Mouse (Mus musculus): ENCODE data around the gene Map7. TPM values are rescaled to one million over a fixed set of nuclear protein-coding genes. Genes with fewer than 3 reads are reported as not detected.
A peak's percentile ranks its signal among the peaks of the same experiment; 100 is the strongest.

Map7 gene
- polyA plus RNA-seq, 1 experiment from 2014 or later = 9.9 TPM

DNA sequence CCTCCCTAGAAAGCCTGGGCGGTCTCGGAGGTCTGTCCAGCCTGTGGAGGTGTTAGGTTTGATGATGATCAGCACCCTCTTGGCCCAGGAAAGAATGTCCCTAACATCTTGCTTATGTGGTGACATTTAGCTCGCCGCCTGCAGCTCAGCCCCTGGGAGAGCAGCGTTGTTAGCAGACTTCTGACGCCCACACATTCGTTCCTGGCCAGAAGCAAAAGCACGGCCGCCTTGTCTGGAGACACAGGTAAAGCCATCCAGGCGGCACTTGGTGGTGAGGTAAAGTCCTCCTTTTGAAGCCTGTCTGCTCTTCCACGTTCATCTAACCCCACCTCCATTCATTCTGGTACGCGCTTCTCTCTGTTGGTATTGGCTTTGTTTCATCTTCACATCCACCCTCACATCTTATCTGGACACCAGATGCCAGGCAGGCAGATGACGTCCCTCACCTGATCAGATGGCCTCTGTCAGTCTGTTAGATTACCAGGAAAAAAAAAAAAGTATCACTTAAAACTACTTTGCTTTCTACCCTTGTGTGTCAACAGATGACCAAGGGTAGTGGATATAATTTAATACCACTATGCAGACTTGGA, 108.9 kb downstream of the Map7 start:
- H3K4me3 ChIP-seq = no peak overlapping the region
- no peaks in the 10 kb centered on the region for H3K9me3 ChIP-seq (replicated peaks)
- no peak for DNase-seq (ENCODE audit: low spot score)
- WGBS = 94% methylated on average over 14 of the region's 14 CpGs
- no peaks in the 10 kb centered on the region for H3K27me3 ChIP-seq (ENCODE audit: low read depth, poor library complexity, severe bottlenecking)
- no peaks in the 10 kb centered on the region for H3K4me1 ChIP-seq
- H3K36me3 ChIP-seq = 0 out of 2 replicates have a peak, but pooled peaks cover 3% of the 10 kb centered on the region
- no peak overlapping the region for H3K27ac ChIP-seq (replicated peaks)

GRCm38 (mm10) chr10:20257721-20258720, 109.8 kb downstream of the Map7 start:
- Histone ChIP-seq H3K27ac (replicated peaks) (no peak overlapping the region), H3K27me3 (ENCODE audit: low read depth, poor library complexity, severe bottlenecking) (no peaks in the 10 kb centered on the region), H3K9me3 (replicated peaks) (no peaks in the 10 kb centered on the region), H3K36me3 (0 out of 2 replicates have a peak, but pooled peaks cover 3% of the 10 kb centered on the region), H3K4me1 (no peaks in the 10 kb centered on the region), H3K4me3 (no peak overlapping the region)
- no peak for DNase-seq (ENCODE audit: low spot score)
- 95% methylated on average over 15 of the region's 15 CpGs for whole genome bisulfite sequencing

DNA sequence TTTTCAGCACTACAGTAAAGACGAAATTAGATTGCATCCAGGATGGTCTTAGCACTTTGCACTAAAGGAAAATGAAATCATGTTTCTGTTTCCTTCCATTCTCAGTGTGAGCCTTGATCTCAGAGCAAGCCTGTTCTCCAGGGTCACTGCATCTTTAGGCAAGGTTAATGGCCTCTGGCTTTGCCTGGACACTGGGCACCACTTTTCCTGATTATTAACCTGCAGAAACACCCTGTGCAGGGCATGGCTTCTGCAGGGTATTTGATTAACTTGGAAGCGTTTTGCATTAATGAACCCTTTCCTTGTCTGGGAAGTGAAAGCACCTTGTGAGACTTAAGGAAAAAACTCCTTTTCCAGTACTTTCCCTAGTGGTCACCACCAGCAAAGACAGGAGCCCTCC, 111.2 kb downstream of the Map7 start:
- no peaks in the 10 kb centered on the region for H3K9me3 ChIP-seq (replicated peaks)
- 83% methylated on average over 2 of the region's 2 CpGs for WGBS
- H3K27me3 ChIP-seq (ENCODE audit: low read depth, poor library complexity, severe bottlenecking) = no peaks in the 10 kb centered on the region
- no peak overlapping the region for H3K27ac ChIP-seq (replicated peaks)
- 0 out of 2 replicates have a peak, but pooled peaks cover 1% of the 10 kb centered on the region for H3K36me3 ChIP-seq
- DNase-seq (ENCODE audit: low spot score) = no peak
- H3K4me1 ChIP-seq = no peaks in the 10 kb centered on the region
- H3K4me3 ChIP-seq = no peak overlapping the region

- 94% methylated on average over 6 of the region's 6 CpGs for WGBS
- 0 out of 2 replicates have a peak, but pooled peaks cover 3% of the 10 kb centered on the region for H3K36me3 ChIP-seq
- no peaks in the 10 kb centered on the region for H3K9me3 ChIP-seq (replicated peaks)
- DNase-seq (ENCODE audit: low spot score) = no peak
- H3K4me1 ChIP-seq = no peaks in the 10 kb centered on the region
- H3K4me3 ChIP-seq = no peak overlapping the region
- H3K27ac ChIP-seq (replicated peaks) = no peak overlapping the region
- H3K27me3 ChIP-seq (ENCODE audit: low read depth, poor library complexity, severe bottlenecking) = no peaks in the 10 kb centered on the region
Measured at GRCm38 (mm10) chr10:20262896-20263295, 114.6 kb downstream of the Map7 start.

- H3K27me3 ChIP-seq (ENCODE audit: low read depth, poor library complexity, severe bottlenecking) = no peaks in the 10 kb centered on the region
- DNase-seq (ENCODE audit: low spot score) = no peak
- no peak overlapping the region for H3K27ac ChIP-seq (replicated peaks)
- H3K9me3 ChIP-seq (replicated peaks) = no peaks in the 10 kb centered on the region
- 0 out of 2 replicates have a peak, but pooled peaks cover 3% of the 10 kb centered on the region for H3K36me3 ChIP-seq
- 86% methylated on average over 7 of the region's 7 CpGs for whole genome bisulfite sequencing
- no peak overlapping the region for H3K4me3 ChIP-seq
- no peaks in the 10 kb centered on the region for H3K4me1 ChIP-seq
Measured at GRCm38 (mm10) chr10:20264479-20264878, 116.2 kb downstream of the Map7 start.

DNA sequence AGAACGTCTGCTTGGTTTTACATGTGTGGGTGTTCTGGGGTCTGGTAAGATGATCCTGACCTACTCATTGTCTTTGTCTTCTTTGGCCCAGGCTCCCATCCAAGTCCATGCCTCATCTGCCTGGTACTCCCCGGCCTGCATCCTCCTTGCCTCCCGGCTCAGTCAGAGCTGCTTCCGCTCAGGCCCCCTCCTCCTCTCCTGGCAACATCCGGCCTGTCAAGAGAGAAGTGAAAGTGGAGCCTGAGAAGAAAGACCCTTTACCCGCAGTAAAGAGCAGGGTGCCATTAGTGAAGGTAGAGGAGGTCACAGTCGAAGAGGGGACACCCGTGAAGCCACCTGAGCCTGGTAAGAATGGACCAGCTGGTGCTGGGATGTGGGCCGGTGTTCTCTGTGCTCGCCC, 118.8 kb downstream of the Map7 start:
- WGBS = 88% methylated on average over 10 of the region's 10 CpGs
- H3K4me3 ChIP-seq = no peak overlapping the region
- no peaks in the 10 kb centered on the region for H3K27me3 ChIP-seq (ENCODE audit: low read depth, poor library complexity, severe bottlenecking)
- H3K27ac ChIP-seq (replicated peaks) = no peak overlapping the region
- no peaks in the 10 kb centered on the region for H3K9me3 ChIP-seq (replicated peaks)
- H3K36me3 ChIP-seq = 0 out of 2 replicates have a peak, but pooled peaks cover 10% of the 10 kb centered on the region
- H3K4me1 ChIP-seq = no peaks in the 10 kb centered on the region
- DNase-seq (ENCODE audit: low spot score) = no peak

GRCm38 (mm10) chr10:20268945-20269344, 120.7 kb downstream of the Map7 start:
- Histone ChIP-seq H3K27me3 (ENCODE audit: low read depth, poor library complexity, severe bottlenecking) (0 out of 2 replicates have a peak, but pooled peaks cover 9% of the 10 kb centered on the region), H3K9me3 (replicated peaks) (no peaks in the 10 kb centered on the region), H3K27ac (replicated peaks) (no peak overlapping the region), H3K4me1 (peaks cover 7% of the 10 kb centered on the region), H3K36me3 (peaks cover 14% of the 10 kb centered on the region; the same call in 1 of the 2 replicates), H3K4me3 (no peak overlapping the region)
- DNase-seq (ENCODE audit: low spot score) = no peak
- WGBS = 86% methylated on average over 7 of the region's 7 CpGs

DNA sequence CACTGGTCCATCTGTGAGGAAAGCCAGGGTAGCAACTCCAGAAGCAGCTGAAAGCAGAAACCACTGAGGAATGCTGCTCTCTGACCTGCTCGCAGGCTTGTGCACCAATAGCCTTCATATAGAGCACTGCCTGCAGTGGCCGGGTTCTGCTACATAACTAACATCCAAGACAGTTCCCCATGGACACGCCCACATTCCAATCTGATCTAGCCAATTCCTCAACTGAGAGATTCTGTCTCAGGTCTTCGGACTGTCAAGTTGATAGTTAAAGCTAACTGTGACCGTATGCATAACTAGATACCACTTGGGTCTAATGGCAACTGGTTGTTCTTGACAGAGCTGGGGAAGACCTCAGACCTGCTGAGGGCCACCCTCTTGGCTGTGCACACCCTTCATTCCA, 124.1 kb downstream of the Map7 start:
- 0 out of 2 replicates have a peak, but pooled peaks cover 9% of the 10 kb centered on the region for H3K27me3 ChIP-seq (ENCODE audit: low read depth, poor library complexity, severe bottlenecking)
- peaks cover 7% of the 10 kb centered on the region for H3K4me1 ChIP-seq
- H3K4me3 ChIP-seq = no peak overlapping the region
- no peaks in the 10 kb centered on the region for H3K9me3 ChIP-seq (replicated peaks)
- no peak overlapping the region for H3K27ac ChIP-seq (replicated peaks)
- H3K36me3 ChIP-seq = peaks cover 11% of the 10 kb centered on the region; the same call in 1 of the 2 replicates
- DNase-seq (ENCODE audit: low spot score) = no peak
- WGBS = 91% methylated on average over 5 of the region's 5 CpGs

- Histone ChIP-seq H3K36me3 (peaks cover 13% of the 10 kb centered on the region; the same call in 1 of the 2 replicates), H3K4me3 (no peak overlapping the region), H3K27me3 (ENCODE audit: low read depth, poor library complexity, severe bottlenecking) (0 out of 2 replicates have a peak, but pooled peaks cover 9% of the 10 kb centered on the region), H3K9me3 (replicated peaks) (no peaks in the 10 kb centered on the region), H3K27ac (replicated peaks) (peak overlapping the region; percentile 18; the same call in 1 of the 2 replicates), H3K4me1 (peaks cover 7% of the 10 kb centered on the region)
- no peak for DNase-seq (ENCODE audit: low spot score)
- WGBS = 66% methylated on average over 15 of the region's 15 CpGs
Measured at GRCm38 (mm10) chr10:20273278-20273677, 125.0 kb downstream of the Map7 start.

DNA sequence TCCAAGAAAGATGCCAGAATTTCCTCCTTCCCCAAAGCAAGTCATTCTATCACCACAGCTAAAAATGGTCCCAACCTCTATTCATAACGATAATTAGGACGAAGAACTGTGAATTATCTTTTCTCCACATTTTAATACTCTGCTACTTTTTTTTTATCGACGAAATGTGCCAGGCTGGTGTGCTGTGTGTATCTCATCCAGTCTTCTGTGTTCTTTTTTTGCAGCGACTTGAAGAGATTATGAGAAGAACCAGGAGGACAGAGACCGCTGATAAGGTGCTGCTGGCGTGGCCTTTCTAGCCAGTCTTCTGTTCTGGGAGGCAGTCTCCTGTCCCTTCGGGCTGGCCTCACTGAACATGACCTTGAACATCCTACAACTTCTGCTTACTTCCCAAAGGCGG, 125.8 kb downstream of the Map7 start:
- no peak overlapping the region for H3K27ac ChIP-seq (replicated peaks)
- no peak overlapping the region for H3K4me3 ChIP-seq
- no peaks in the 10 kb centered on the region for H3K9me3 ChIP-seq (replicated peaks)
- DNase-seq (ENCODE audit: low spot score) = no peak
- H3K4me1 ChIP-seq = peaks cover 7% of the 10 kb centered on the region
- WGBS = 89% methylated on average over 9 of the region's 9 CpGs
- H3K27me3 ChIP-seq (ENCODE audit: low read depth, poor library complexity, severe bottlenecking) = 0 out of 2 replicates have a peak, but pooled peaks cover 9% of the 10 kb centered on the region
- H3K36me3 ChIP-seq = peaks cover 16% of the 10 kb centered on the region; the same call in 1 of the 2 replicates

- DNase-seq (ENCODE audit: low spot score) = no peak
- Histone ChIP-seq H3K36me3 (0 out of 2 replicates have a peak, but pooled peaks cover 5% of the 10 kb centered on the region), H3K27me3 (ENCODE audit: low read depth, poor library complexity, severe bottlenecking) (peaks cover 22% of the 10 kb centered on the region), H3K4me1 (peaks cover 24% of the 10 kb centered on the region), H3K9me3 (replicated peaks) (no peaks in the 10 kb centered on the region), H3K4me3 (no peak overlapping the region), H3K27ac (replicated peaks) (no peak overlapping the region)
- 82% methylated on average over 2 of the region's 2 CpGs for WGBS
Measured at GRCm38 (mm10) chr10:20281456-20281855, 133.2 kb downstream of the Map7 start.

DNA sequence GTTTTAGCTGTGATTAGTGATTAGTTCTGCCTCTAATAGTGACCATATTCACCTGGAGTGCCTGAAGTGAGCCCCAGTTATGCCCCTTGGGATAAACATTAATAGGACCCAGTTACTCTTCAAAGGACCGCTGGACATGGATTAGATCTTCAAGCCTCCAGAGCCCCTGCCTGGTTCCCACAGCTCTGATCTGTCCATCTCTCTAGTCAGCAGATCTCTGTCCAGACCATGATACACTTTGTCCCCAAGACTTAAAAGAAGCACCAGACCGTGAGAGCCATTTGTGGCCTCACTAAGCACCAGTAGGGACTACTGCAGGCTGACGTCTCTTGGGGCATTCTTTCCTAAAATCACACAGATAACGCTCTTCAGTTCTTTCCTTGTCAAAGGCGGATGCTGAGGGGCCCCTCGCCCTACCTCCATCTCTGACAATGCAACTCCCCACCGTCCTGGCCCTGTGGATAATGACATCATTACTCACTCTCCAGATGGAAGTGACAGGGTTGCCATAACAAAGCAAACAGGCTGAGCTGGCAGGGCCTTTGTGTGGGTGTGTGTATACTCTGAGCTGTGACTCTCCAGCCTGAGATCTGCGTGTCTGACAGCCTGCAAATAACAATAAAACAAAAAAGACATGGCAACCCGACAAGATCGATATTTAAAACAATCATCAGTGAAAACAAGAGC, 137.2 kb downstream of the Map7 start:
- peaks cover 36% of the 10 kb centered on the region for H3K4me1 ChIP-seq
- peak overlapping the region; percentile 85 for H3K27ac ChIP-seq (replicated peaks)
- H3K9me3 ChIP-seq (replicated peaks) = no peaks in the 10 kb centered on the region
- peak overlapping the region; percentile 35 for H3K4me3 ChIP-seq
- H3K36me3 ChIP-seq = no peaks in the 10 kb centered on the region
- peaks cover 34% of the 10 kb centered on the region for H3K27me3 ChIP-seq (ENCODE audit: low read depth, poor library complexity, severe bottlenecking)
- DNase-seq (ENCODE audit: low spot score) = peak; percentile 84
- WGBS = 14% methylated on average over 10 of the region's 10 CpGs

All from midbrain, embryonic 10.5 days (tissue).